Mouse (Mus musculus) CH12.LX (cell line): Measurements from ENCODE around the gene Coa7. TPM values are rescaled to one million over a fixed set of nuclear protein-coding genes. Genes with fewer than 3 reads are reported as not detected.

Source experiments
- DNase-seq: peaks from one replicate; pipeline ENCODE4 v3.0.0-alpha.2; 2013; ENCODE audit errors: extremely low read depth
- H3K27ac ChIP-seq: 2 replicates; pipeline ENCODE4 v1.5.1; 2012; ENCODE audit warnings: low read depth, mild to moderate bottlenecking, control low read depth, moderate library complexity; ENCODE audit not compliant: insufficient read depth
- H3K27me3 ChIP-seq: replicated peaks from 2 replicates; pipeline ENCODE3; 2012; ENCODE audit warnings: inconsistent platforms
- H3K36me3 ChIP-seq, 2 experiments: replicated peaks in 1 of 2; 2 replicates each; pipeline versions ENCODE3 to v1.6.1; 2012; ENCODE audit warnings: inconsistent platforms in 1 of 2, low read length in 1 of 2, mild to moderate bottlenecking in 1 of 2, mixed read lengths in 1 of 2, moderate library complexity in 1 of 2; ENCODE audit not compliant: control insufficient read depth in 1 of 2, insufficient read depth in 1 of 2
- H3K4me1 ChIP-seq, 2 experiments: 2 replicates each; pipeline ENCODE4 v1.6.1; 2012; ENCODE audit warnings: inconsistent platforms in 1 of 2, moderate library complexity in 1 of 2; ENCODE audit not compliant: insufficient read depth in 2 of 2, control insufficient read depth in 1 of 2
- H3K4me2 ChIP-seq: 2 replicates; pipeline ENCODE4 v1.6.1; 2012; ENCODE audit warnings: low read depth, mild to moderate bottlenecking, control low read depth; ENCODE audit not compliant: poor library complexity, insufficient read depth, severe bottlenecking
- H3K4me3 ChIP-seq, 3 experiments: fragments of 150-350 bp in 1 of 3; sonication (generic) in 1 of 3; replicated peaks in 1 of 3; 2 replicates each; pipeline versions ENCODE3 to v1.5.1; 2011 to 2012; ENCODE audit warnings: low read depth in 2 of 3, low read length in 2 of 3, mild to moderate bottlenecking in 2 of 3, moderate library complexity in 2 of 3, control low read depth in 1 of 3, improper control_type of control experiment in 1 of 3, inconsistent platforms in 1 of 3, mixed read lengths in 1 of 3; ENCODE audit not compliant: poor library complexity in 1 of 3
- H3K79me2 ChIP-seq: replicated peaks from 2 replicates; pipeline ENCODE4 v1.6.1; 2012; ENCODE audit warnings: mild to moderate bottlenecking, moderate library complexity; ENCODE audit not compliant: control insufficient read depth, poor library complexity, insufficient read depth, severe bottlenecking; ENCODE audit errors: extremely low read depth
- H3K9ac ChIP-seq: 2 replicates; pipeline ENCODE4 v1.6.1; 2012; ENCODE audit warnings: low read depth, mild to moderate bottlenecking, control low read depth, moderate library complexity; ENCODE audit not compliant: insufficient read depth
- H3K9me3 ChIP-seq: replicated peaks from 2 replicates; pipeline ENCODE3; 2012; ENCODE audit warnings: low read length, inconsistent platforms, mixed read lengths
- BHLHE40 ChIP-seq: IDR thresholded peaks from 2 replicates; pipeline ENCODE4 v1.6.1; 2011; ENCODE audit warnings: mild to moderate bottlenecking, low read depth, low read length, improper control_type of control experiment
- CHD1 ChIP-seq: IDR thresholded peaks from 2 replicates; pipeline ENCODE4 v1.6.1; 2012; ENCODE audit warnings: low read depth, low read length, improper control_type of control experiment, inconsistent platforms
- CTCF ChIP-seq, 2 experiments: IDR thresholded peaks in 1 of 2; conservative IDR thresholded peaks in 1 of 2; 2 replicates each; pipeline ENCODE4 v1.5.1; 2011 to 2012; ENCODE audit warnings: low read depth in 2 of 2, low read length in 2 of 2, improper control_type of control experiment in 1 of 2, inconsistent platforms in 1 of 2, mild to moderate bottlenecking in 1 of 2, moderate library complexity in 1 of 2
- E2F4 ChIP-seq: IDR thresholded peaks from 2 replicates; pipeline ENCODE4 v1.6.1; 2011; ENCODE audit warnings: low read depth, low read length, improper control_type of control experiment; ENCODE audit not compliant: insufficient replicate concordance
- KAT2A ChIP-seq: IDR thresholded peaks from 2 replicates; pipeline ENCODE4 v1.6.1; 2012; ENCODE audit warnings: low read length, improper control_type of control experiment, inconsistent platforms; ENCODE audit not compliant: insufficient replicate concordance
- MAX ChIP-seq: IDR thresholded peaks from 2 replicates; pipeline ENCODE4 v1.6.1; 2011; ENCODE audit warnings: low read length, improper control_type of control experiment
- NELFE ChIP-seq: IDR thresholded peaks from 2 replicates; pipeline ENCODE4 v1.6.1; 2011; ENCODE audit warnings: low read depth, low read length, improper control_type of control experiment
- NRF1 ChIP-seq: IDR thresholded peaks from 2 replicates; pipeline ENCODE4 v1.6.1; 2014; ENCODE audit warnings: low read depth, mild to moderate bottlenecking, inconsistent platforms, low read length, improper control_type of control experiment, moderate library complexity
- SIN3A ChIP-seq: IDR thresholded peaks from 2 replicates; pipeline ENCODE4 v1.6.1; 2012; ENCODE audit warnings: low read length, improper control_type of control experiment, inconsistent platforms
- TCF12 ChIP-seq: IDR thresholded peaks from 2 replicates; pipeline ENCODE4 v1.6.1; 2014; ENCODE audit warnings: low read depth, mild to moderate bottlenecking, inconsistent platforms, low read length, improper control_type of control experiment
- UBTF ChIP-seq: IDR thresholded peaks from 2 replicates; pipeline ENCODE4 v1.6.1; 2012; ENCODE audit warnings: low read depth, mild to moderate bottlenecking, inconsistent platforms, low read length, improper control_type of control experiment, moderate library complexity
- USF1 ChIP-seq: IDR thresholded peaks from 2 replicates; pipeline ENCODE4 v1.6.1; 2014; ENCODE audit warnings: low read depth, mild to moderate bottlenecking, inconsistent platforms, low read length, improper control_type of control experiment
- ZC3H11A ChIP-seq: IDR thresholded peaks from 2 replicates; pipeline ENCODE4 v1.6.1; 2012; ENCODE audit warnings: low read depth, mild to moderate bottlenecking, inconsistent platforms, low read length, improper control_type of control experiment
- ZKSCAN1 ChIP-seq: IDR thresholded peaks from 2 replicates; pipeline ENCODE4 v1.6.1; 2012; ENCODE audit warnings: low read depth, inconsistent platforms, low read length, improper control_type of control experiment, borderline replicate concordance
- ZMIZ1 ChIP-seq: IDR thresholded peaks from 2 replicates; pipeline ENCODE4 v1.6.1; 2012; ENCODE audit warnings: low read depth, mild to moderate bottlenecking, inconsistent platforms, low read length, improper control_type of control experiment
- ZNF384 ChIP-seq: IDR thresholded peaks from 2 replicates; pipeline ENCODE4 v1.6.1; 2012; ENCODE audit warnings: low read depth, low read length, improper control_type of control experiment, inconsistent platforms
- dilution Hi-C: fragments of 300-500 bp; cut with MboI; formaldehyde crosslinking; loops from 2 replicates; pipeline ENCODE4 v1.14.3; 2020; ENCODE audit warnings: low sequenced_read_pairs; ENCODE audit not compliant: extremely low pct_unique_long_range_greater_than_20kb, extremely low pct_ligation_motif_present
- in situ Hi-C: fragments of 300-500 bp; cut with MboI; formaldehyde crosslinking; loops from 3 replicates; pipeline ENCODE4 v1.14.3; 2019; ENCODE audit warnings: low sequenced_read_pairs, low pct_ligation_motif_present, low pct_unique_long_range_greater_than_20kb, mixed read lengths
- polyA plus RNA-seq: library from polyadenylated mRNA; unstranded; fragments of >175 nt; gene quantifications from 2 replicates; pipeline ENCODE4 v1.2.1, GENCODE M21; 2012; ENCODE audit warnings: low read depth; ENCODE audit not compliant: insufficient read length
- total RNA-seq, 2 experiments: library from RNA; depleted of rRNA; stranded (reverse); fragments of 300-350 nt in 1 of 2; fragments of >200 nt in 1 of 2; gene quantifications; 2 replicates each; pipeline ENCODE4 v1.2.3; 2012 to 2014

The Coa7 gene
- total and polyA plus RNA-seq, 3 experiments: 18.7 to 73.8 (median 24.2) TPM

- no peaks in the 10 kb centered on the region for H3K36me3 ChIP-seq
- in situ Hi-C loops (no loop called here), dilution Hi-C loops (no loop called here)
- no peak for DNase-seq
- peaks cover 6 to 23% of the 10 kb centered on the region in 2 experiments for H3K4me1 ChIP-seq
- no peak overlapping the region for H3K9ac ChIP-seq
- TF ChIP-seq USF1 (no peak), ZC3H11A (no peak), KAT2A (no peak), MAX (no peak), CTCF (conservative IDR thresholded peaks at IDR 0.05 in 1 of 2, IDR thresholded peaks at IDR 0.05 in 1 of 2; ENCODE audit: low read depth in 2 of 2, low read length in 2 of 2) (no peak), NRF1 (no peak), ZMIZ1 (no peak), ZNF384 (no peak), SIN3A (no peak), UBTF (no peak), NELFE (no peak), ZKSCAN1 (no peak)
- TF ChIP-seq, all 38 proteins: peak for 0
- peaks cover 7% of the 10 kb centered on the region for H3K27me3 ChIP-seq
- H3K4me3 ChIP-seq: no peak overlapping the region
- no peaks in the 10 kb centered on the region for H3K79me2 ChIP-seq
- no peak overlapping the region for H3K27ac ChIP-seq
- no peak overlapping the region for H3K4me2 ChIP-seq
- H3K9me3 ChIP-seq: no peaks in the 10 kb centered on the region
These were observed 36.2 kb downstream of the Coa7 start for GRCm38 (mm10) chr4:108364111-108364476.

- DNase-seq: no peak
- H3K27me3 ChIP-seq: no peaks in the 10 kb centered on the region
- H3K27ac ChIP-seq: no peak overlapping the region
- no peak overlapping the region for H3K9ac ChIP-seq
- H3K79me2 ChIP-seq: no peaks in the 10 kb centered on the region
- H3K36me3 ChIP-seq: no peaks in the 10 kb centered on the region
- no peak overlapping the region for H3K4me3 ChIP-seq
- dilution Hi-C loops: no loop called here
- no peaks in the 10 kb centered on the region for H3K9me3 ChIP-seq
- in situ Hi-C loops: no loop called here
- no peak overlapping the region for H3K4me2 ChIP-seq
- TF ChIP-seq CTCF (conservative IDR thresholded peaks at IDR 0.05 in 1 of 2, IDR thresholded peaks at IDR 0.05 in 1 of 2; ENCODE audit: low read depth in 2 of 2, low read length in 2 of 2) (peak in 1 of 2 experiments; percentile 24; a peak in 2 of 4 replicates), CHD1 (no peak), E2F4 (no peak), BHLHE40 (peak; percentile 41), TCF12 (0 out of 2 replicates have a peak, but pooled peaks have one; percentile 30), ZMIZ1 (no peak)
- H3K4me1 ChIP-seq: peaks cover 4 to 11% of the 10 kb centered on the region in 2 experiments; a peak in 3 of 4 replicates
These were observed 41.3 kb downstream of the Coa7 start for GRCm38 (mm10) chr4:108369254-108369653.
